Mouse (Mus musculus): ENCODE results near the gene Cryzl1. TPM values are rescaled to one million over a fixed set of nuclear protein-coding genes. Genes with fewer than 3 reads are reported as not detected.

The Cryzl1 gene
- polyA plus RNA-seq (2017; shearing (Covaris generic)) = 66.7 TPM

DNA sequence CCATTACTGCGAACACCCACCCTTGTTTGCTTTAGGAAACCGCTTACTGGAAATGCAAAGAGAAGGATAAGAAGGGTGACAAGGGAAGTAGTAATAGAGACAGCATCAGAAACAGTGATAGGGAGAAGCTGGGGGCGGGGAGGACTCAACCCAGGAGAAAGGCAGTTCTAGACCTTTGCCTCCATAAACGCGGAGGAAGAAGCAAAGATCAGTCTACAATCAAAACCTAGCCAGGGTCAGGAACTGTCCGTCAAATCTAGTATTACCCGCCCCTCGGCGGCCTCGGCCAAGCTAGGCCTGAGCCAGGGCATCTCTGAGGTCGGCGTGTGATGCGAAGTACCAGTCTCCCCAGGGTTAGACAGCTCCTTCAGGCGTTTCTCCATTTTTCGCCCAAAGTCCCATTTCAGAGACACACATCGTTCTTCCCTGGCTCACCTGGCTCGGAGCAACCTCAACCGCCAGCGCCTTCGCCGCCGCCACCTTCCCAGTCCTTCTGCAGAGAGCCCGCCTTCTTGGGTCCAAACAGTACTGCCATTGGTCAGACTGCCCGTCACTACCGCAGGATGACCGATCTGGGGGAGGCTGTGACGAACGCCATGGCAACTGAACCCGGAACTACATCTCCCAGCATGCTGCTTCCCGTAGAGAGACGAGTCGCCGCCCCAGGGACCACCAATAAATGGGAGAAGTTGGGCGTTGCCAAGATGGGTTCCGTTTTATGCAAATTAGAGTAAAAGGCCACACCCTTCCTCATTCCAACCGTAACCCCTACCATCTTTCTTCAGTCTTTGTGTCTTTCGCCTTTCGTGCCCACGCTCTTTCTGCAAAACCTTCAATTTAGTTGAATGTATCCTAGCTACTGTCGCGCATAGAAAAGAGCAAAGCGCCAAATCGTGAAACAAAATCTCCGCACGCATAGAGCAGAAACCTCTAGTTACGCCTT is at the start of gene Cryzl1:
Gene Cryzl1, minus strand, starts transcription at position 853 of the 943 bp plus-strand sequence.

DNA sequence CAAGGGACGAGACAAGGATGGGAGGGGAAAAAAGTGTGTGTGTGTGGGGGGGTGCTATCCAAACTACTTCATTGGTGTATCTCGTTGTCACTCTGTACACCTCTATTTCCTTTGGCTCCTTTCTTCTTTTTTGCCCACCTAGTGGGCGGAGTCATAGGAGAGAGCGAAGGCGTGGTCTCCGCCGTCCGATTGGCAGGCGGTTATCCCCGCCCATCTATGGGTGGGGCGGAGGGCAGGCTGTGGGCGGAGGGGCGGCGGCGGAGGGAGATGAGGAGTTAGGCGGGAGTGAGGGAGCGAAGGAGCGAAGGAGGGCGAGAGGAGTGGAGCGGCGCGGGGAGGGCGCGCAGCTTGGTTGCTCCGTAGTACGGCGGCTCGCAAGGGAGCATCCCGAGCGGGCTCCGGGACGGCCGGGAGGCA is 299 bp upstream of the Cryzl1 start, which contains the start of gene Itsn1:
Gene Itsn1, plus strand, starts transcription at position 216 of the 417 bp plus-strand sequence.

DNA sequence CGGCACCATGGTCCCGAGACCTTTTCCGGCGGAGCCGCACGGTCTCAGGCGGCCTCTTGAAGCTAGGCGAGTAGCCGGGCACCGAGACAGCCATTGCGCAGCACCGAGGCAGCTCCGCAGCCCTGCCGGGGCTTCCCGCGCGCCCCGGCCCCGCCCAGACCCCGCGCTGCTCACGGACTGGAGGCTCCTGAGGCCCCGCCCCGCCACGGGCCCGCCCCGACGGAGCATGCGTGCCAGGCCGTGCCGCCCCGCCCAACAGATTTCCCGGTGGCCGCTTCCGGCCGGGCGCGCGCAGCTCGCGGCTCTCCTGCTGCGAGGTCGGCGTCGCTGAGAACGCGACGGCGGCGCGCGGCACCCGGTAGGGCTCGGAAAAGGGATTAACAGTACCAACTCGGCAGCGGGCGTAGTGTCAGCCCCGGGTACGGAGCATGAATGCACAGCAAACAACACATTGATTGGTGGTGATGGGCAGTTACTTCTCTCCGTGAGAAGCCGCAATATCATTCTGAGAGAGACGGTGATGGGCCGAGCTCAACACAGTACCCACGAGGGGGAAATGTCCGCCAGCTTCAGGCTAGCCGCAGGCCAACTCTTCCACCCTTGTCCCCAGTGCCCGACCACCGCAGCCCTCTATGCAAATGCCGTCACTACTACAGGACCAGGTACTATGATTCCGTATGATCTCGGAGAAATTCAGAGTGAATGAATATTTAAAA is 40.0 kb downstream of the Cryzl1 start, which contains the start of gene Donson:
Gene Donson, minus strand, starts transcription at position 152 of the 716 bp plus-strand sequence.

DNA sequence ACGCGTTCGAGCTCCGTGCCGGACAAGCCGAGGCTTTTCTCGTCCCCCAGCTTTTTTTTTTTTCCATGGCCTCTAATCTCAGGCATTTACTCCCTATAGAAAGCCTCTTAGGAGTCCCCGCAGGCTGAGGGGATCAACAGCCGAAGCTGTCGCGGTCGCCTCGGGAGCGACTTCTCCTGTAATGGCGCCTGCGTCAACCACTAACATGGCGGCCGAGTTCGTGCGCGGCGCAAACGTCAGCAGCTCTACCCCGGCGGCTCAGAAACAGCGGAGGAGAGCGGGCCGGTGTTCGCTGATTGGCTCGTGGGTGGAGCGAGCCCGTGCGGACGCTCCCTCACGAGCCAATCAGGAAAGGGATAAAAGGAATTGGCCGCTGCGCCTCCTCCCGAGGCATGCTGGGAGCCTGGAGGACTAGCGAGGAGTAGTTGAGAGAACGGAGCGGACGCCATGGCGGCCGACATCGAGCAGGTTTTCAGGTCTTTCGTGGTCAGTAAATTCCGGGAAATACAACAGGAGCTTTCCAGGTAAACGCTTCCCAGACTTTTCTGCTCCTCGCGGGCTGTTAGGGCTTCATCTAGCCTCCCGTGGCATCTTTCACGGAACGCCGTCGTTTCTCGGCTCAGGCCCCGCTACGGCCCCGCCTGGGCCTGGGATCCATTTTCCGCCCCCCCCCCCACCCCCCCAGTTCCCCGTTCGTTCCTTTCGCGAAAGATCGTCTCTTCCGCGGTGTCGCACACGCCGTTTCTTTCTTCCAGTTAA is 81.1 kb downstream of the Cryzl1 start, which contains the start of gene Son:
Gene Son, plus strand, starts transcription at position 46 of the 759 bp plus-strand sequence.

DNA sequence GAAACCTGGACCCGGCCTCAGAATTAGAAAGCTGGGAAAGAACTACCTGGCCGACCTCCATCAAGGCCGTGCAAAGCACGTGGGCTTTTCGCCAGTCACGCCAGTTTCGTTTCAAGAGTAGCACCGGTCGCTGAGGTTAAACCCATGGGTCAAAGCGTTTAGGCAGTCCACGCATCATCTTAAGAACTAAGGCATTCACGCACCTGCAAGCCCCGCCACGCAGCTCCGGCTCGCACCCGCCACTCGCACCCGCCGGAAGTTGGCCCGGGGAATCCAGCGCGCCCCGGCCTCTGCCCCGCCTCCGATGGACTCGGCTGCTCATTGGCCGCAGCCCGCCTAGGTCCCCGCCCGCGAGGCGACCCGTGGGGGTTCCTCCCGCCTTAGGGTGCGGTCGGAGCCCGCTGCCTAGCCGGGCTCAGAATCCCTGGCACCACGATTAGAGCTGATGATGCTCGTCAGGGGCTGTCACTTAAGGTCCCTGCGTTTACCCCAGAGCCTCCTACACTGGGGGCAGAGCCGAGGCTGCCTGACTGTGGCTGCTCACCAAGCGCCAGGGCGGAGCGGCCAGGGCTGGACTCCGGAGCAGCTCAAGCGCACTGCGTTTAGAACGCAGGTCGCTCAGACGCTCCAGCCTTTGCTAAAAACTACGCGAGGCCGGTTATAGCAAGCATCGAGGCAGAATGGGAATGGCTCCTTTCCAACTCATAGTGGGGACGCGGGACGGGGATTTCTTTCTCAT is 81.9 kb downstream of the Cryzl1 start, which contains the start of gene Gart:
Gene Gart, minus strand, starts transcription at position 272 of the 739 bp plus-strand sequence.

Other genes starting within 250 kb of the Cryzl1 start
- gene Ifnar1, start 243.7 kb downstream of the Cryzl1 start, polyA plus RNA-seq (2017; shearing (Covaris generic)) = 168 TPM
- 66.1 TPM for gene Ifngr2, start 181.9 kb downstream of the Cryzl1 start, polyA plus RNA-seq (2017; shearing (Covaris generic))
- gene Tmem50b, start 131.2 kb downstream of the Cryzl1 start, polyA plus RNA-seq (2017; shearing (Covaris generic)) = 35.6 TPM
- gene Dnajc28, start 109.9 kb downstream of the Cryzl1 start, polyA plus RNA-seq (2017; shearing (Covaris generic)) = 2.6 TPM
- 127 TPM for gene Gart, start 82.0 kb downstream of the Cryzl1 start, polyA plus RNA-seq (2017; shearing (Covaris generic))
- gene Son, start 81.5 kb downstream of the Cryzl1 start, polyA plus RNA-seq (2017; shearing (Covaris generic)) = 136 TPM
- gene Donson, start 40.2 kb downstream of the Cryzl1 start, polyA plus RNA-seq (2017; shearing (Covaris generic)) = 86.4 TPM
- gene Itsn1, start 306 bp upstream of the Cryzl1 start, polyA plus RNA-seq (2017; shearing (Covaris generic)) = 3.0 TPM